Mouse (Mus musculus) left cerebral cortex, postnatal 36 days (tissue): ENCODE results near the gene Lrp3. TPM values are rescaled to one million over a fixed set of nuclear protein-coding genes. Genes with fewer than 3 reads are reported as not detected.

Experiments
- DNase-seq, 2 experiments: peaks; one replicate each; pipeline ENCODE4 v3.0.0; 2021 to 2022; ENCODE audit warnings: low spot score in 2 of 2, mixed read lengths in 1 of 2
- intact Hi-C: fragments of 180-260 bp; cut with DNase I; formaldehyde crosslinking; loops from one replicate; pipeline ENCODE4 v1.15.1; 2025
- total RNA-seq, 2 experiments: library from RNA; stranded (reverse); gene quantifications; 2 replicates each; pipeline ENCODE4 v1.2.3; 2021

The Lrp3 gene
- total RNA-seq, 2 experiments from 2014 or later: 81.8 to 89.0 TPM

DNA sequence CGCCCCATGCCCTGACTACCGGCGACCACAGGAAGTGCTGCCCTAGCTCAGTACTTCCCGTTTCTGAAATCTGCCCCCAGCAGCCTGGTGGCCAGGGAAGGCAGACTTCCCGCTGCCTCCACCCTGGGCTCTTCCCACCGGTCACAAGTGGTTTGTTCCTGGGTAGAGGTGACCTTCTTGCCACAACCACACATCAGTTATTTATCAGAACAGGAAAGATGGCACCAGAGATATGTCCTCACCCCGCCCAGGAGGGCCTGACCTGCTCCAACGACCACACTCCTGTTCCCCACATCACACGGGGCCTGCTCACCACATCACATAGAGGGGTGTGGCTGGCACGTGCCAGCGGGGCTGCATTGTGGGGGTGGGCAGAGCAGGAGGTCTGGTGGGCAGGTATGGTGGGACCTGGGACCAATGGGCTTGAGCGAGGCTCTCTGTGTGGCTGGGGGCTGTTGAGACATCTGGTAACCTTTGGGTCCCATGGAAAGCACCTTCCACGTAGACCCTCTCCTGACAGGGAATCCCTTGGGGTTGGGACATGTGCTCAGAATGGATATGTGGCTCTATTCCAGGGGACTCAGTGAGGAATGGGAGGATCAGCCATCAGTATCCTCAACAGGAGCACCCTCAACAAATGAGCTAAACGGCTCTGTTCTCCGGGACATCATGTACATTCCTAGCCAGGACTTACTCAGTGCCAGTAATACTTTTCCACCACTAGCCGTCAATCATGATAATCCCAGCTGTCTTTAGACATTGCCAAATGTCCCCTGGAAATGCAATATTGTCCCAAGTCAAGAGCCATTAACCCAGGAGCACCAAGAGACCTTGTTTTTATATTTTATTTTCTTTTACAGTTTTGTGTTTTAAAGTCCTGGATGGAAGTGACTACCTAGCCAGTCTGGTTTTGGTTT lies 58.5 kb downstream of the Lrp3 start:
- intact Hi-C loops: no loop called here
- DNase-seq: no peak

DNA sequence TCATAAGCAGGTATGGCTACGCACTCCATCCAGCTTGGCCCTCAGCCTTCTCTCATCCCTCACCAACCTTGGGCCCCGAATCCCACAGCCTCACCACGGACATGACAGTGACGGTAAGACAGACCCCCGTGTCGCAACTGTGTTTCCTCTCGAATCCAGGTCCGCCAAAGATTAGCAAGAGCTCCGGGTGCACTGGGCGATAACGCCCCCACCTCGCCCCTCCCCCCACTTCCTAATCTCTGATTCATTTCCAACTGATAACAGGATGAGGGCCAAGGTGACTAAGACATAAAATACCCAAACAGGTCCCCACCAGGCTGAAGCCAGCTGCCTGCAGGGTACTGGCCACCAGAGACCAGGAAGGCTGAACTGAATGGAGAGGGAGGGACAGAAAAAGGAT lies 60.8 kb downstream of the Lrp3 start:
- DNase-seq: no peak
- intact Hi-C loops: no loop called here

DNA sequence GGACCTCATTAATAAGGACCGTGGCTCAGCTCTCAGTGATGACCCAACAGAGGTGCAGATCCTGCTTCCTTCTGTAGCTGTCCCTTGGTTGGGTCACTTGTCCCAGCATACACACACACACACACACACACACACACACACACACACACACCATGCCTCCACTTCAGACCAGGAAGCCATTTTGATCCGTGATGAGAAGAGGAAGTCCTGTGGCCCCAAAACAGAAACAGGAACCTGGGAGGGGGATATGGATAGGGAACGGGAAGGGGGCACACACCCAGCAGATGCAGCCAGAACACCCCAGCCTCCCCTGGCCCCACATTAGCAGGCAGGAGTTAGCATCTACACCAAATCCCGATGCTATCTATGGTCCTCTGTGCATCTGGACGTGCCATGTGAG lies 64.4 kb downstream of the Lrp3 start:
- intact Hi-C loops: no loop called here

More for the DNA sequence above, 64.4 kb downstream of the Lrp3 start:
- DNase-seq: no peak

Other genes with a start within 250 kb of the Lrp3 start
- 10 to 100 TPM; 35.0 to 37.1 TPM for gene Cebpg, start 158.9 kb downstream of the Lrp3 start, total RNA-seq
- 10 to 100 TPM in 1 of 2 experiments, 1 to 10 TPM in 1; 9.3 to 11.0 TPM for gene Cebpa, start 96.2 kb downstream of the Lrp3 start, total RNA-seq
- gene Slc7a10, start 29.1 kb downstream of the Lrp3 start, total RNA-seq: 10 to 100 TPM; 41.1 to 42.7 TPM
- gene Gpatch1, start 102.9 kb upstream of the Lrp3 start, total RNA-seq: 10 to 100 TPM; 22.2 to 28.9 TPM
- gene Rhpn2, start 118.7 kb upstream of the Lrp3 start, total RNA-seq: 1 to 10 TPM; 4.8 to 5.1 TPM
- gene Faap24, start 181.3 kb upstream of the Lrp3 start, total RNA-seq: 1 to 10 TPM; 5.5 to 7.4 TPM
- 10 to 100 TPM; 13.0 to 21.6 TPM for gene Cep89, start 181.5 kb upstream of the Lrp3 start, total RNA-seq
- not detected for gene Slc7a9, start 233.3 kb upstream of the Lrp3 start, total RNA-seq